Mouse (Mus musculus) layer of hippocampus, adult 9-11 months (tissue): ENCODE results near the gene Slc2a3.
A peak's percentile ranks its signal among the peaks of the same experiment; 100 is the strongest.
"Not testable (repeated sequence)": the region's sequence is repeated elsewhere in the genome, so short reads cannot be mapped to it uniquely, and the experiment has no call there.

Experiments
- DNase-seq: peaks from one replicate; pipeline ENCODE4 v3.0.0; 2022

Gene Slc2a3

DNA sequence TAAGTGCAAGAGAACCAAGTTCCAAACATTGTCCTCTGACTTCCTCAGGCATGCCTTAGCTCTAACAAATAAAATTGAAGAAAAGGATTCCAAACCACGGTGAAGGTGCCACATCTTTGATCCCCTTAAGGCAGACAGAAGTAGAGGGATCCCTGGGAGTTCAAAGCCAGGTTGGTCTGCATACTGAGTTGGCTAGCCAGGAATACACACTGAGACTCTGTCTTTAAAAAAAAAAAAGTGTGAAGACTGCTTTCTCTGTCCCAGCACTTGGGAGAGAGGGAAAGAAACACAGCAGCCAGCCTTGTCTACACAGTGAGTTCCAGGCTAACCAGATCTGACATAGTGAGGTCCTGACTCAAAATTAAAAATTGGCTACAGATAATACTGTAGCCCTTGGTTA is 97.7 kb downstream of the Slc2a3 start:
- DNase-seq = no peak

GRCm38 (mm10) chr6:122703251-122703650 is 98.2 kb downstream of the Slc2a3 start:
- DNase-seq = no peak

- no peak for DNase-seq
These were observed 98.8 kb downstream of the Slc2a3 start for GRCm38 (mm10) chr6:122702480-122703124.

DNA sequence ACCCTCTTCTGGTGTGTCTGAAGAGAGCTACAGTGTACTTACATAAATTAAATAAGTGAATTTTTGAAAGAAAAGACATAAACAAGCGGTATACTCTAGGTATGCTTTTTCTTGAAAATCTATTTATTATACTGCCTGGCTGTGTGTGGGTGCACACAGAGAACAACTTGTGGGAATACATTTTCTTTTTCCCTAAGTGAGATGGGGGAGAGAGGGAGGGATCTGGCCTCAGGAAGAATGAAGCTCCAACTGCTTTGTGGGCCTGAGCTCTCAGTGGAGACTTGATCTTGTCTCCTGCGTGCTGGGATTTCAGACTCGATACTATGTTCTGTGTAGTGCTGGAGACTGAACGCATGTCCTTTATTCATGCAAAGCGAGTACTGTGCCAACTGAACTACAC is 99.6 kb downstream of the Slc2a3 start:
- no peak for DNase-seq

DNA sequence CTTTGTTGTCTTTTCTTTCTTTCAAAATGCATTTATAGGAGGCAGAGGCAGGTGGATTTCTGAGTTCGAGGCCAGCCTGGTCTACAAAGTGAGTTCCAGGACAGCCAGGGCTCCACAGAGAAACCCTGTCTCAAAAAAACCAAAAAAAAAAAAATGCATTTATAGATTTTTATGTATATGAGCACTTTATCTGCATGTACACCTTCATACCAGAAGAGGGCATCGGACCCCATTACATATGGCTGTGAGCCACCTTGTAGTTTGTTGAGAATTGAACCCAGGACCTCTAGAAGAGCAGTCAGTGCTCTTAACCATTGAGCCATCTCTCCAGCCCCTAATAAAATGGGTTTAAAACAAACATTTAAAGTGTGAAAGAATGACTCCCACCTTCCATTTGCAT is 101.8 kb downstream of the Slc2a3 start:
- not testable (repeated sequence) for DNase-seq

- no peak for DNase-seq
These were observed 106.0 kb downstream of the Slc2a3 start for GRCm38 (mm10) chr6:122695398-122695797.

GRCm38 (mm10) chr6:122690082-122690481 is 111.4 kb downstream of the Slc2a3 start:
- no peak for DNase-seq

- no peak for DNase-seq
These were observed 111.9 kb downstream of the Slc2a3 start for GRCm38 (mm10) chr6:122689411-122690055.

DNA sequence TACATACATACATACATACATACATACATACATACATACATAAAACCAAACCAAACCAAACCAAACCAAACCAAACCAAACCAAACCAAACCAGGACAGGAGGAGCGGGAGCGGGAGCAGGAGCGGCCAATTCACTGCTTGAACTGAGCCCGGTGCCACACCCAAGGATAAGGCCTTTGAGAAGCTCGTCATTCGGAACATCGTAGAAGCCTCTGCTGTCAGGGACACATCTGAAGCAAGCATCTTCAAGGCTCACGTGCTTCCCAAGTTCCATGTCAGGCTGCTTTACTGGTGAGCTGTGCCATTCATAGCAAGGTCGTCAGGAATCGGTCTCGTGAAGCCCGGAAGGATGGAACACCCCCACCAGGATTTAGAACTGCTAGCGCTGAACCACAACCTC is 114.7 kb downstream of the Slc2a3 start:
- no peak for DNase-seq

DNA sequence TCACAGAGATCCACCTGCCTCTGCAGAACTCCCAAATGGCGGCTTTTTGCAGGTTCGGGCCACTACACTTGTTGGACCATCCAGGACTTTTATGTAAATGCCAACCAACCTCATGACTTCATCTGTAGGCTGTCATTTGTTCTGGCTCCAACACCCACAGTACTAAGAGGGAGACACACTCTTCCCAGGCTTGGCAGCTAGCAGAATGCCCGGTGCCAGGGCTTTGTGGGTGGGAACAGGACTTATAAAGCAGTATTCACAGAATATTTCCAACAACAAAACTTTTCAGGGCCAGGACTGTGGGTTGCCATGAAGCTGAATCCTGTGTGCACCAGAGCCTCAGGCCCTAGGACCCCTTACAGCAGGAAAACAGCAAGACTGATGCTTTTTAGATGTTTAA is 118.8 kb downstream of the Slc2a3 start:
- DNase-seq = peak; percentile 89
